Mouse (Mus musculus): ENCODE measurements around the gene Glo1. TPM values are rescaled to one million over a fixed set of nuclear protein-coding genes. Genes with fewer than 3 reads are reported as not detected.

Glo1 gene
- polyA plus RNA-seq, 1 experiment from 2014 or later = 160 TPM

DNA sequence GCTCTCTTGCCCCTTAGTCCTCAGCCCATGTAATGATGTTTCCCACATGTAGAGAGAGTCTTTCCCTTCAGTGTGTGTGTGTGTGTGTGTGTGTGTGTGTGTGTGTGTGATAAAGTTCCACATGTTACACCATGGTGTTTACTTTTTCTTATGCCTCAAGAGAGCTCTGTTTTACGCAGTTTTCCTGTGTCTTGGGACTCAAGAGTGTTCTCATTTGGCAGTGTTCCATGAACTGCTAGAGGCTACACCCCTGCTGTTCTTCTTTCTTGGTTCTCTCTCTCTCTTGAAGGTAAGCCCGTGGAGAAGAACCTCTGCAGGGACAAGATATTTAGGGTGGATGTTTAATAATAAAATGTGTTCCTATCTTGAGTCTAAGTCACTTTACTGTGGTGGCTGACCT is 7.5 kb downstream of the Glo1 start:
- ATAC-seq = no peak
- H3K9ac ChIP-seq (ENCODE audit: low read depth, low read length) = no peak overlapping the region

DNA sequence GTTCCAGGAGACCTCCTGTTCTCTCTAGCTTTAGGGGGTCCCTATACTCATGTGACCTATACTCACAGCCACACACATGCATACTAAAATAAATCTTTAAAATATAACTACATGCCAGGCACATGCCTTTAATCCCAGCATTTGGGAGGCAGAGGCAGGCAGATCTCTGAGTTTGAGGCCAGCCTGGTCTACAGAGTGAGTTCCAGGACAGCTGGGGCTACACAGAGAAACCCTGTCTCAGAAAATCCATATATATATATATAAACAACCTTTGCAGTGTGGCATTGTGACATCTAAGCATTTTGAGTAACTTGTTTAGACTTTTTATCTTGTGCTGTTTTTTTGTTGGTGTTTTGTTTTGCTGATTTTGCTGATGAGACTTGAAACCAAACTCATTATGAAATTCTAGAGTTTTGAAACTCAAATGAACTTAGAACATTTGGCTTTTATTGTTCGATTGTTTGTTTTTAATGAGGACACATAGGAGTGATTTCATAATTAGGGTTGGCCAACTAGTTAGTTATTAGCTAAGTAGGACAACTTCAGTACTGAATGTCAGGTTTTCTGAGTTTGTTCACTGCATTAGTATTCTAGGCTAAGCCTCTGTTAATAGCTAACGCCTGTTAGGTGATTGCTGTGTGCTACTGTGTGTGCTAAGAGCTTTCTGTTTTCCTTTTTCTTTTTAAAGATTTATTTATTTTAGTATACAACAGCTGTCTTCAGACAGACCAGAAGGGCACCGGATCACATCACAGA is 8.4 kb downstream of the Glo1 start:
- H3K9ac ChIP-seq (ENCODE audit: low read depth, low read length) = no peak overlapping the region
- no peaks in the 10 kb centered on the region for H3K36me3 ChIP-seq (ENCODE audit: control insufficient read depth, insufficient read depth, low read length)
- no peak overlapping the region for H3K4me2 ChIP-seq (ENCODE audit: low read length)
- WGBS = 82% methylated on average over 3 of the region's 3 CpGs
- H3K4me3 ChIP-seq (ENCODE audit: low read depth, low read length) = no peak overlapping the region
- ATAC-seq = no peak
- H3K27me3 ChIP-seq (ENCODE audit: control insufficient read depth, insufficient read depth, low read depth, low read length) = no peaks in the 10 kb centered on the region
- no peak overlapping the region for H3K27ac ChIP-seq (ENCODE audit: low read length)
- no peaks in the 10 kb centered on the region for H3K9me3 ChIP-seq (replicated peaks; ENCODE audit: control insufficient read depth, low read length, poor library complexity, severe bottlenecking)
- H3K4me1 ChIP-seq (ENCODE audit: control insufficient read depth, insufficient read depth, low read length) = no peaks in the 10 kb centered on the region

More for the DNA sequence above, 7.5 kb downstream of the Glo1 start:
- no peak overlapping the region for H3K27ac ChIP-seq (ENCODE audit: low read length)
- no peaks in the 10 kb centered on the region for H3K4me1 ChIP-seq (ENCODE audit: control insufficient read depth, insufficient read depth, low read length)
- no peak overlapping the region for H3K4me3 ChIP-seq (ENCODE audit: low read depth, low read length)
- H3K9me3 ChIP-seq (replicated peaks; ENCODE audit: control insufficient read depth, low read length, poor library complexity, severe bottlenecking) = no peaks in the 10 kb centered on the region
- 39% methylated on average over 2 of the region's 2 CpGs for WGBS
- H3K27me3 ChIP-seq (ENCODE audit: control insufficient read depth, insufficient read depth, low read depth, low read length) = no peaks in the 10 kb centered on the region
- no peak overlapping the region for H3K4me2 ChIP-seq (ENCODE audit: low read length)
- H3K36me3 ChIP-seq (ENCODE audit: control insufficient read depth, insufficient read depth, low read length) = no peaks in the 10 kb centered on the region

DNA sequence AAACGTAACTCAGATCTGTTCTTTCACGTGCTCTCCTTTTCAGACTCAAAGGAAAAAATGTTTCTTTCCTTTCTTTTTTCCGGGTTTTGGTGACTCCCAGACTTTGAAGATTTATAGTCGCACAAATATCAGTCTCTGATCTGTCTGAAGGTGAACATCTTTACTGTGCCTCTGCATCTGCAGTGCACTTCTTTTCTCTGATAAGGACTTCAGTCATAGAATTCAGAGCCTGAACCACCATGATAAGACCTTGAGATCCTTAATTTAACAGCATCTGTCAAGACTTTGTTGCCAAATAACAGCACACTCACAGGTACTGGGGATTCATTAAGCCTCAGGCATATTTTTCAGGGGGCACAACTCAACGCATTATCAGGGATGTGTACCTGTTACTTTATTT is 10.5 kb downstream of the Glo1 start:
- H3K4me3 ChIP-seq (ENCODE audit: low read depth, low read length) = no peak overlapping the region
- no peaks in the 10 kb centered on the region for H3K9me3 ChIP-seq (replicated peaks; ENCODE audit: control insufficient read depth, low read length, poor library complexity, severe bottlenecking)
- ATAC-seq = no peak
- H3K9ac ChIP-seq (ENCODE audit: low read depth, low read length) = no peak overlapping the region
- no peak overlapping the region for H3K4me2 ChIP-seq (ENCODE audit: low read length)
- no peak overlapping the region for H3K27ac ChIP-seq (ENCODE audit: low read length)
- no peaks in the 10 kb centered on the region for H3K27me3 ChIP-seq (ENCODE audit: control insufficient read depth, insufficient read depth, low read depth, low read length)
- no peaks in the 10 kb centered on the region for H3K36me3 ChIP-seq (ENCODE audit: control insufficient read depth, insufficient read depth, low read length)
- peaks cover 7% of the 10 kb centered on the region for H3K4me1 ChIP-seq (ENCODE audit: control insufficient read depth, insufficient read depth, low read length)
- 84% methylated on average over 5 of the region's 5 CpGs for WGBS

DNA sequence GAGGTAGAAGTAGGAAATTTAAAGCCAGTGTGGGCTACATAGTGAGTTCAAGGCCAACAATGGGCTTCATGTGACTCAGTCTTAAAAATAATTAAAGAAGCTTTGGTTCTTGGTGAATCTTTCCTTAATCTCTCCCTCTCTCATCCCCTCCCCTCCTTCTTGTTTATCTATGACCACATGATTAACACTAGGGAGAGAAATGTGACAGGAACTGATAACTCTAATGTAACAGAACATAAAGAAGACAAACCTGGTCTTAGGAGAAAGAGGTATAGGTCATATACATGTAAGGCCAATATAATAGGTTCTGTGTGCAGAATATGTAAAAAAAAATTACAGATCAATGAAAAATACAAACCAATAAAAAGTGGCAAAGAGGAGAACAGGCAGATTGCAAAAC is 13.3 kb downstream of the Glo1 start:
- no peak overlapping the region for H3K4me3 ChIP-seq (ENCODE audit: low read depth, low read length)
- peaks cover 9% of the 10 kb centered on the region for H3K4me1 ChIP-seq (ENCODE audit: control insufficient read depth, insufficient read depth, low read length)
- H3K9ac ChIP-seq (ENCODE audit: low read depth, low read length) = no peak overlapping the region
- H3K27me3 ChIP-seq (ENCODE audit: control insufficient read depth, insufficient read depth, low read depth, low read length) = no peaks in the 10 kb centered on the region
- H3K27ac ChIP-seq (ENCODE audit: low read length) = no peak overlapping the region
- H3K9me3 ChIP-seq (replicated peaks; ENCODE audit: control insufficient read depth, low read length, poor library complexity, severe bottlenecking) = no peaks in the 10 kb centered on the region
- ATAC-seq = no peak
- H3K36me3 ChIP-seq (ENCODE audit: control insufficient read depth, insufficient read depth, low read length) = no peaks in the 10 kb centered on the region
- no peak overlapping the region for H3K4me2 ChIP-seq (ENCODE audit: low read length)

DNA sequence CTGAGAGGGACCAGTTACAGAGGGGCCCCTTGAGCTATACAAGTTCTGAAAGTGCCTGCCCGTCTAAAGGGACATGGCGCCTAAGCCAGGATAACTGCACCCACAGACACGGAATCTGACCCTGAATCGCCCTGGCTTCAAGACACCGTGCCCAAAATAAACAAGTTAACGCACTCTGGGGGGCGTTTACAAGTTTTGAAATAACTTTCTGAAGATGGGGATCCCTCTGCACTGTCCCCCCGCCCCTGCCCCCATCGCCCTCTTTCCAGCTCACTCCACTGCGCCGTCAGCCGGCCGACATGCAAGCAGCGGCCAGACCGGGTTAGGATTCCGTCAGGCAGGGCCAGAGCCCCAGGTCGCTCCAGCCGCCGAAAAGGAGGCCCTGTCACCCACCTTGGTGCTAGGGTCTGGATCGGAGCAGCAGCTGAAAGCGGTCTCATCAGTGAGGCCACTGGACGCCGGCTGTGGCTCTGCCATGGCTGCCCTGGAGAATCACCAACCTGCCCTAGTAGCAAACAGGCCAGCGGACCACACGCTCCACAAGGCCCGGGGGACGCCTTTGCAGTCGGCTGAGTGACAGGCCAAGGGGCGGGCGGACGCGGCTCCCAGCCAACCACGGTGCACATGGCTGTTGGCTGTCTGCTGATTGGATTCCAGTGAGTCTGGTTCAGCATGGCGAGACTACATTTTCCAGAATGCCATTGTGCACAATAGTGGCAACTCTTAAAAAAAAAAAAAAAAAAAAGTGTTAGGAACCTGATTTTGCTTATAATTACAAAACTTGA is 14.4 kb downstream of the Glo1 start:
- Histone ChIP-seq H3K27ac (ENCODE audit: low read length) (peak overlapping the region; percentile 80), H3K4me3 (ENCODE audit: low read depth, low read length) (peak overlapping the region; percentile 73), H3K4me2 (ENCODE audit: low read length) (peak overlapping the region; percentile 86), H3K9ac (ENCODE audit: low read depth, low read length) (peak overlapping the region; percentile 84), H3K4me1 (ENCODE audit: control insufficient read depth, insufficient read depth, low read length) (peaks cover 9% of the 10 kb centered on the region), H3K9me3 (replicated peaks; ENCODE audit: control insufficient read depth, low read length, poor library complexity, severe bottlenecking) (no peaks in the 10 kb centered on the region), H3K36me3 (ENCODE audit: control insufficient read depth, insufficient read depth, low read length) (no peaks in the 10 kb centered on the region), H3K27me3 (ENCODE audit: control insufficient read depth, insufficient read depth, low read depth, low read length) (no peaks in the 10 kb centered on the region)
- peak; percentile 100 for ATAC-seq
- WGBS = under 1% methylated on average over 34 of the region's 34 CpGs

- H3K4me1 ChIP-seq (ENCODE audit: control insufficient read depth, insufficient read depth, low read length) = peaks cover 9% of the 10 kb centered on the region
- H3K27ac ChIP-seq (ENCODE audit: low read length) = no peak overlapping the region
- no peaks in the 10 kb centered on the region for H3K9me3 ChIP-seq (replicated peaks; ENCODE audit: control insufficient read depth, low read length, poor library complexity, severe bottlenecking)
- peak overlapping the region; percentile 73 for H3K4me3 ChIP-seq (ENCODE audit: low read depth, low read length)
- H3K36me3 ChIP-seq (ENCODE audit: control insufficient read depth, insufficient read depth, low read length) = no peaks in the 10 kb centered on the region
- ATAC-seq = no peak
- peak overlapping the region; percentile 86 for H3K4me2 ChIP-seq (ENCODE audit: low read length)
- H3K9ac ChIP-seq (ENCODE audit: low read depth, low read length) = peak overlapping the region; percentile 84
- H3K27me3 ChIP-seq (ENCODE audit: control insufficient read depth, insufficient read depth, low read depth, low read length) = no peaks in the 10 kb centered on the region
- 26% methylated on average over 18 of the region's 18 CpGs for WGBS
Observed at GRCm38 (mm10) chr17:30611221-30612074, 15.2 kb downstream of the Glo1 start.

GRCm38 (mm10) chr17:30610739-30611138 is 15.9 kb downstream of the Glo1 start:
- 19% methylated on average over 1 of the region's 1 CpGs for WGBS
- no peak overlapping the region for H3K9ac ChIP-seq (ENCODE audit: low read depth, low read length)
- no peak for ATAC-seq
- H3K4me2 ChIP-seq (ENCODE audit: low read length) = no peak overlapping the region; the same call in 1 of the 2 replicates
- H3K27me3 ChIP-seq (ENCODE audit: control insufficient read depth, insufficient read depth, low read depth, low read length) = no peaks in the 10 kb centered on the region
- H3K36me3 ChIP-seq (ENCODE audit: control insufficient read depth, insufficient read depth, low read length) = no peaks in the 10 kb centered on the region
- H3K4me3 ChIP-seq (ENCODE audit: low read depth, low read length) = no peak overlapping the region
- H3K9me3 ChIP-seq (replicated peaks; ENCODE audit: control insufficient read depth, low read length, poor library complexity, severe bottlenecking) = no peaks in the 10 kb centered on the region
- no peak overlapping the region for H3K27ac ChIP-seq (ENCODE audit: low read length)
- H3K4me1 ChIP-seq (ENCODE audit: control insufficient read depth, insufficient read depth, low read length) = peaks cover 9% of the 10 kb centered on the region

DNA sequence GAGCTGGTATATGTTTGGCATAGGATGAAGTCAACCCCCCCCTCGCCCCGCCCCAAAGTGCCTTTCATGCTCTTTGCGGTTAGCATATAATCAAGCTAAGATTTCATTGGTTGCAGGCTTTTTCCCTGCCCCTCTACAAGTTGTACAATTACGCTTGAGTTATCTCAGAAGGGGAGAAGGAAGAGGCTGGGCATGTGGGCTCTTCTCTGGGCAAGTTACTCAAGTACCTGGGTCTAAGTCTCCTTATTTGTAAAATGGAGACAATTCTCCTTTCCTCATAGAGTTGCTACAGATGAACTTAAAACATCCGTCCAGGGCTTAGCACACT is 16.7 kb downstream of the Glo1 start:
- Histone ChIP-seq H3K27me3 (ENCODE audit: control insufficient read depth, insufficient read depth, low read depth, low read length) (no peaks in the 10 kb centered on the region), H3K9ac (ENCODE audit: low read depth, low read length) (no peak overlapping the region), H3K36me3 (ENCODE audit: control insufficient read depth, insufficient read depth, low read length) (no peaks in the 10 kb centered on the region), H3K4me2 (ENCODE audit: low read length) (no peak overlapping the region), H3K9me3 (replicated peaks; ENCODE audit: control insufficient read depth, low read length, poor library complexity, severe bottlenecking) (no peaks in the 10 kb centered on the region), H3K4me3 (ENCODE audit: low read depth, low read length) (no peak overlapping the region), H3K27ac (ENCODE audit: low read length) (no peak overlapping the region), H3K4me1 (ENCODE audit: control insufficient read depth, insufficient read depth, low read length) (peaks cover 9% of the 10 kb centered on the region)
- ATAC-seq = no peak
- over 99% methylated on average over 5 of the region's 5 CpGs for WGBS

Data from midbrain, embryonic 16.5 days (tissue).